Mouse (Mus musculus) kidney, embryonic 14.5 days (tissue): ENCODE measurements around the gene Iqschfp. TPM values are rescaled to one million over a fixed set of nuclear protein-coding genes. Genes with fewer than 3 reads are reported as not detected.

ENCODE experiments used
- ATAC-seq: fragments of 200-750 bp; cut with Nextera tagmentation; 2 replicates; pipeline ENCODE4 v1.8.0; 2017; ENCODE audit warnings: moderate number of reproducible peaks, mild to moderate bottlenecking, moderate TSS enrichment, moderate library complexity; ENCODE audit not compliant: low FRiP score, low TSS enrichment
- H3K27ac ChIP-seq: fragments of 300-500 bp; sonication (generic); 2 replicates; pipeline ENCODE4 v1.5.1; 2014; ENCODE audit warnings: low read depth, mild to moderate bottlenecking, low read length, moderate library complexity, mixed read lengths
- H3K27me3 ChIP-seq: fragments of 300-500 bp; sonication (generic); 2 replicates; pipeline ENCODE4 v1.6.1; 2014; ENCODE audit warnings: mild to moderate bottlenecking, low read length; ENCODE audit not compliant: control insufficient read depth, insufficient read depth
- H3K36me3 ChIP-seq: fragments of 300-500 bp; sonication (generic); 2 replicates; pipeline ENCODE4 v1.6.1; 2014; ENCODE audit warnings: low read length, mixed read lengths; ENCODE audit not compliant: control insufficient read depth, insufficient read depth
- H3K4me1 ChIP-seq: fragments of 300-500 bp; sonication (generic); 2 replicates; pipeline ENCODE4 v1.6.1; 2014; ENCODE audit warnings: low read length, mixed read lengths; ENCODE audit not compliant: control insufficient read depth, insufficient read depth
- H3K4me2 ChIP-seq: fragments of 300-500 bp; sonication (generic); replicated peaks from 2 replicates; pipeline ENCODE4 v1.6.1; 2014; ENCODE audit warnings: low read depth, mild to moderate bottlenecking, low read length
- H3K4me3 ChIP-seq: fragments of 300-500 bp; sonication (generic); 2 replicates; pipeline ENCODE4 v1.5.1; 2014; ENCODE audit warnings: mild to moderate bottlenecking, low read length
- H3K9ac ChIP-seq: fragments of 300-500 bp; sonication (generic); 2 replicates; pipeline ENCODE4 v1.6.1; 2014; ENCODE audit warnings: low read depth, mild to moderate bottlenecking, low read length, moderate library complexity
- H3K9me3 ChIP-seq: fragments of 300-500 bp; sonication (generic); 2 replicates; pipeline ENCODE4 v1.6.1; 2016; ENCODE audit warnings: low read length; ENCODE audit not compliant: control insufficient read depth
- WGBS: fragments of 180-500 bp; shearing (Covaris S2); extraction: QIAGEN DNeasy Blood & Tissue Kit; methylation state at CpG from one replicate; pipeline ENCODE4 v1.1.7; 2014; 5-methylcytosine and 5-hydroxymethylcytosine counted together
- polyA plus RNA-seq: library from polyadenylated mRNA; unstranded; fragments of >200 nt; fragmentation: Nextera tagmentation; extraction: Ambion mirVana; gene quantifications from 2 replicates; pipeline ENCODE4 v1.2.1, GENCODE M21; 2014

Iqschfp gene
- polyA plus RNA-seq, 1 experiment from 2014 or later = not detected

DNA sequence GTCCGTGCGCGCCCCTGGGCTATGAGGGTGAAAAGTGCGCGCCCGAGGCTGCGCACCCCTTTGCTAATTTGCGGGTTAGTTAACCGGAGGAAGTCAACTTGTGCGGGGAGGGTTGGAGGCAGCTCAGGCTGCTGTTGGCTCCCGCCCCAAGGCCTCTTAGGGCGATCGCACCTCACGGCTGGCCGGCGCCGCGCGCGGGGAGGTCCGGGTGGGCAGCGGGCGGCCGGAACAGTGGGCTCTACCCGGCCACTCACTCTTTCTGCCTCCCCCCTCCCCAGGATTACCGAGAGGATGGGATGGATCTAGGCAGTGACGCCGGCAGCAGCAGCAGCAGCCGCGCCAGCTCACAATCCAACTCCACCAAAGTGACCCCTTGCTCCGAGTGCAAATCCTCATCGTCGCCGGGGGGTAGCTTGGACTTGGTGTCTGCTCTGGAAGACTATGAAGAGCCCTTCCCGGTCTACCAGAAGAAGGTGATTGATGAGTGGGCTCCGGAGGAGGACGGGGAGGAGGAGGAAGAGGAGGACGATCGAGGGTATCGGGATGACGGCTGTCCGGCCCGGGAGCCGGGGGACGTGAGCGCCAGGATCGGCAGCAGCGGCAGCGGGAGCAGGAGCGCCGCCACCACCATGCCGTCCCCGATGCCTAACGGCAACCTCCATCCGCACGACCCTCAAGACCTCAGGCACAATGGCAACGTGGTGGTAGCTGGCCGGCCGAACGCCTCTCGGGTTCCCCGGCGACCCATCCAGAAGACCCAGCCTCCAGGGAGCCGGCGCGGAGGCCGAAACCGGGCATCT lies 602.5 kb downstream of the Iqschfp start:
- Histone ChIP-seq H3K9ac (peak overlapping the region; percentile 84), H3K27me3 (no peaks in the 10 kb centered on the region), H3K4me3 (peak overlapping the region; percentile 77), H3K9me3 (no peaks in the 10 kb centered on the region), H3K4me1 (peaks cover 24% of the 10 kb centered on the region), H3K4me2 (peak overlapping the region; percentile 92), H3K27ac (peak overlapping the region; percentile 96), H3K36me3 (no peaks in the 10 kb centered on the region)
- peak; percentile 40; the same call in 1 of the 2 replicates for ATAC-seq
- WGBS = 0% methylated on average over 59 of the region's 68 CpGs

DNA sequence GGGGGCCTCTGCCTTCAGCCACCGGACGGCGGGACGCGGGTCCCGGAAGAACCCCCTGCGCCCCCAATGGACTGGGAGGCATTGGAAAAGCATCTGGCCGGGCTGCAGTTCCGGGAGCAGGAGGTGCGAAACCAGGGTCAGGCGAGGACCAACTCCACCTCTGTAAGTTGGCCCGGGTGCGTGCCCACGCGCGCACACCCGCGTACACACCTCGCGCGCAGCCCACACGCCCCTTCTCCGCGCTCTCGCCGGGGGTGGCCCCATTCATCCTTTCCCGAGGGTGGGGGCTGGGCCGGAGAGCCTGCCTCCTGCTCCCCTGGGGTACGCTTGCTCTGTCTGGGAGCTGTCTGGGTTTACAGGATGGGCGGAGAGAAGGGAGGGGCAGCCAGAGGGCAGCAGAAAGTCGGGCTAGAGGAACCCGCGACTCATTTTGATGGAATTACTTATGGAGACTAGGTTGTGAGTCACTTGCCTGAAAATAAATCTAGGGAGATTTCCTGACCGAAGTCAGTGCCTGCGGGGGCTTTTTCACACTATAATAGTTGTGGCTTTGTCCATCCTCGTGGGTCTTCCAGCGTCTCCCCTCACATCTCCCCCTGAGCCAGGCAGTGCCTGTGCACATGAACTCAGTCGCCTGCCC lies 603.2 kb downstream of the Iqschfp start:
- Histone ChIP-seq H3K27me3 (no peaks in the 10 kb centered on the region), H3K9me3 (no peaks in the 10 kb centered on the region), H3K4me1 (peaks cover 24% of the 10 kb centered on the region), H3K36me3 (no peaks in the 10 kb centered on the region), H3K9ac (peak overlapping the region; percentile 84), H3K4me2 (peak overlapping the region; percentile 92), H3K27ac (peak overlapping the region; percentile 96; the same call in 1 of the 2 replicates), H3K4me3 (peak overlapping the region; percentile 77)
- ATAC-seq = peak; percentile 21
- under 1% methylated on average over 38 of the region's 38 CpGs for WGBS

DNA sequence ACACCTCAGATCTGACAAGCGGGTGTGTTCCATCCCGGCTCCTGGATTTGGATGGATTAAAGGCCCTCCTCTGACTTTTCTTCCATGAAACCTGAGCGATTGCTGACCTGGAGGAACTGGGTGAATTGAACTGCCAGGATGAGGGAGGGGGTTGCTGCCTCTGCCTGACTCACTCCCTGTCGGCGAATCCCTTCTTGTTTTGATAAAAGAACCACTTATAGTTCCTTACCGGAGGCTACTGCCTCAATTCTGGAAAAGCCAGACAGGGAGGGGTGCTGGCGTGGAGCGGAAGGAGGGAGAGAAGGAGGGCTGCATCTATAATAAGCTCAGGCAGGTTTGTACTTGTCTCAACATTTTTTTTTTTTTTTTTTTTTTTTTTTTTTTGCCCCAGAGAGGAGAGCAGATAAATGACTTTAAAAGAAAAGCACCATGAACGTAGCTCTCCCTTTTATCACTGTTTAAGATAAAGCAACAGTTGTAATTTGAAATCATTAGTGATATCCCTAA lies 603.8 kb downstream of the Iqschfp start:
- no peak for ATAC-seq
- Histone ChIP-seq H3K4me3 (peak overlapping the region; percentile 77), H3K36me3 (no peaks in the 10 kb centered on the region), H3K4me1 (peaks cover 24% of the 10 kb centered on the region), H3K9me3 (no peaks in the 10 kb centered on the region), H3K27ac (peak overlapping the region; percentile 13; the same call in 1 of the 2 replicates), H3K9ac (peak overlapping the region; percentile 84), H3K4me2 (peak overlapping the region; percentile 92), H3K27me3 (no peaks in the 10 kb centered on the region)
- WGBS = 2% methylated on average over 9 of the region's 9 CpGs

DNA sequence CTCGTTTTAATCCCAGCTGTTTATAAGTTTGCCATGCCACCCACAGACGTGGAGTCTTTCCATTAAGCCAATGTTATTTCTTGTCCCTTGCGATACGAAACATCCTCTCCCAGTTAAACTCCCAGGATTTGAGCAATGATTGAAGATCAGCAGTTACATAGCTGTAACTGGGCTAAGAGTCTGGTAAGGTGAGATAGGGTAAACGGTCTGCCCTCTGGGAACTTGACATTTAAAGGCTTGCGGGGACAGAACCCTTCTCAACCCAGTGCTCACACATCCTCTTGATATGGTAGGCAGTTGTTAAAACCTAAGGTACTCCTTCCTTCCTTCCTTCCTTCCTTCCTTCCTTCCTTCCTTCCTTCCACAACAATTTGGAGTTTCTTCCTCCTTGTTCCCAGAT lies 604.5 kb downstream of the Iqschfp start:
- Histone ChIP-seq H3K9me3 (no peaks in the 10 kb centered on the region), H3K4me2 (peak overlapping the region; percentile 92), H3K36me3 (no peaks in the 10 kb centered on the region), H3K4me3 (peak overlapping the region; percentile 77; the same call in 1 of the 2 replicates), H3K4me1 (peaks cover 19% of the 10 kb centered on the region), H3K27me3 (no peaks in the 10 kb centered on the region), H3K9ac (no peak overlapping the region), H3K27ac (no peak overlapping the region)
- no peak for ATAC-seq
- WGBS = 40% methylated on average over 6 of the region's 6 CpGs

DNA sequence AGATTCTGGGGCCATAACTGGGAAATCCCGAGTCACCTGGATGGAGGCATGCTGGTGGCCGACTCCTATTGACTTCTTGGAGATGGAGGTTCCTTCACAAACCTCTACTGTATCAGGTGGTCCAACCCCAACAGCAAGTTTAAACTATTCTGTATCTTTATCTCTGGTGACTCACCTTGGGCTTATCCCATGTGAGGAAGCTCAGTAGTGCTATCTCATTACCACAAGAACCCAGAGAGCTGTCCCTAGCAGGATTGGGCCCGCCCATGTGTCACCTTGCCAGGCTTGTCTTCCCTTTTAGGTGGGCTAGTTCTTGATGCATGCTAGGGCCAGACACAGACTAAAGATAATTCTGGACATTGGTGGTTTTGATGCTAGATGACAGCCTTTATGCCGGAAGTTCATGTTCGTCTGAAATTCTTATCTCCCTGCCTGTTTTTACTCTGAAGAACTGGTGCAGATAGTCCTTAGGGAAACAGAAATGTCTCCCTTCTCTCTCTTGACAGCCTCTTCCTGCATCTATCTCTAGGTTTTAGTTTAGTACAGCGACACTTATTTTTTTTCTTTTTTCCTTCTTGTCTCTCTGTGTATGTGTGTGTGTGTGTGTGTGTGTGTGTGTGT lies 607.6 kb downstream of the Iqschfp start:
- Histone ChIP-seq H3K27ac (no peak overlapping the region), H3K36me3 (no peaks in the 10 kb centered on the region), H3K9me3 (no peaks in the 10 kb centered on the region), H3K4me1 (peaks cover 11% of the 10 kb centered on the region; the same call in 1 of the 2 replicates), H3K4me2 (no peak overlapping the region), H3K9ac (no peak overlapping the region), H3K4me3 (no peak overlapping the region), H3K27me3 (no peaks in the 10 kb centered on the region)
- no peak for ATAC-seq
- 87% methylated on average over 6 of the region's 6 CpGs for WGBS

DNA sequence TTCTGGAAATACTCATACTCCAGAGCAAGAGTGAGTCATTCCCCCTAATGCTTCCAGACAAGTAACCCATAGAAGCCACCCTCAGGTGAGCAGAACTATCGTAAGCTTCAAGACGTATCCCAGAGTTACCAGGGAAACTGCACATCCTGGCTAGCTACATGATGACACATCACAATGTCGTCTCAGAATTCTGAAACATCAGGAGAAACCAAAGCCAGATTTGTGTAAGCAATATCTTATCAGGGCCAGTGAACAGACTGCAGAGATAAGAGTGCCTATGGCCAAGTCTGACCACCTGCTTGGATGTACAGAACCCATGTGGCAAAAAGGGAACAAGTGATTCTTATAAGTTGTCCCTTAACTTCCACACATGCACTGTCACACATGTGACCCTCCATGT lies 612.8 kb downstream of the Iqschfp start:
- 88% methylated on average over 3 of the region's 3 CpGs for WGBS
- no peak overlapping the region for H3K4me3 ChIP-seq
- ATAC-seq = no peak

DNA sequence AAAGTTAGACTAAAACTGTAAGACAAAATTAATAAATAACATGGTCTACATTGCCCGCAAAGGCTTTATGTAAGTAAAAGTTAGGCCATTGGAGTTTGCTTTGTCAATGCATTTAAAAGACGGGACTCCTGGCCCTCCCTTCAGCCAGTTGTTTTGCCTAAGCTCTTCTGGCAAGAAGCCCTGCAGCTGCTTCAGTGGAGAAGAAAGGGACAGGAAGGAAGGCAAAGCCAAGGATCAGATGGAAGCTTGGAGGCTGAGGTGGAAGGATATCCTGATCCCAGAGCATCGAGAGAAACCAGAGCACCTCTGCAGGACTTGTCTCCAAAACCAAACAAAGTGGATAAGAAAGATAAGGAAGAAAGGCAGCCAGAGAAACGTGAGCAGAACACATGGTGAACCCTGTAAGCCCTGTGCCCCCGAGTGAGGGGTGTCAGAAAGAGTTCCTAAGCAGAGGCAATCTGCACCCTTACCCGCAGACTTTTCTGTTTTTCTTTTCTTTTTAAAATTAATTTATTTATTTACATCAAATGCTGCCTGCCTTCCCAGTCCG lies 614.8 kb downstream of the Iqschfp start:
- Histone ChIP-seq H3K4me3 (no peak overlapping the region), H3K9me3 (no peaks in the 10 kb centered on the region), H3K27me3 (no peaks in the 10 kb centered on the region), H3K4me2 (no peak overlapping the region), H3K27ac (no peak overlapping the region), H3K4me1 (no peaks in the 10 kb centered on the region), H3K36me3 (no peaks in the 10 kb centered on the region), H3K9ac (no peak overlapping the region)
- WGBS = 57% methylated on average over 7 of the region's 7 CpGs
- no peak for ATAC-seq

More for the DNA sequence above, 612.8 kb downstream of the Iqschfp start:
- Histone ChIP-seq H3K4me1 (no peaks in the 10 kb centered on the region), H3K4me2 (no peak overlapping the region), H3K27me3 (no peaks in the 10 kb centered on the region), H3K36me3 (no peaks in the 10 kb centered on the region), H3K9me3 (no peaks in the 10 kb centered on the region), H3K27ac (no peak overlapping the region), H3K9ac (no peak overlapping the region)

DNA sequence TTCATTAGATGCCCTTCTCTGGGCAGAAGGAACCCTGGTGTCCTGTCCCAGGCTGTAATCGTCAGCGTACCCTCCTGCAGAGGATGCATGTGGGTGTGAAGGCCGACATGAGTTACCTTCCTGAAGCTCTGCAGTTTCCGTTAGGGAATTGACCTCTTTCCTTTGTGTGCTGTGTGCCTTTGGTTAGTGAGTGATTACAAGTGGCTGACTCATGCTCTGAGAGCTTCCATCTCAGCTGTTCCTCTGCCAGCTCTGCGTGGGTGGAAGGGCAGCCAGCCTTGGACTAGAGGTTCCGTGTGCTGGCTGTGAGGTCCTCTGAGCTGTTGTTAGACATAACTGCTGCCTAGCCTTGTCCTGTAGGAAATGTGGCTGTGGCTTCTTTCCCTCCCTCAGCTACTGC lies 616.6 kb downstream of the Iqschfp start:
- no peak overlapping the region for H3K27ac ChIP-seq
- H3K36me3 ChIP-seq = no peaks in the 10 kb centered on the region

More for the DNA sequence above, 616.6 kb downstream of the Iqschfp start:
- 45% methylated on average over 6 of the region's 6 CpGs for WGBS
- H3K9ac ChIP-seq = no peak overlapping the region
- ATAC-seq = no peak
- no peak overlapping the region for H3K4me2 ChIP-seq
- no peaks in the 10 kb centered on the region for H3K9me3 ChIP-seq
- no peaks in the 10 kb centered on the region for H3K27me3 ChIP-seq
- H3K4me3 ChIP-seq = no peak overlapping the region
- H3K4me1 ChIP-seq = no peaks in the 10 kb centered on the region
